Mouse (Mus musculus) gonadal fat pad, adult 2 months (tissue): Measurements from ENCODE around the gene Rasgrp3. TPM values are rescaled to one million over a fixed set of nuclear protein-coding genes. Genes with fewer than 3 reads are reported as not detected.
"Not testable (repeated sequence)": the region's sequence is repeated elsewhere in the genome, so short reads cannot be mapped to it uniquely, and the experiment has no call there.

ENCODE experiments used
- DNase-seq: peaks from one replicate; pipeline ENCODE4 v3.0.0-alpha.2; 2012; ENCODE audit warnings: low read depth
- polyA plus RNA-seq: library from polyadenylated mRNA; depleted of rRNA; stranded (reverse); fragments of >200 nt; gene quantifications from 2 replicates; pipeline ENCODE4 v1.2.3, GENCODE M21; 2012; rRNA removed

Gene Rasgrp3
- 4.3 and 4.5 TPM in 2 replicates for polyA plus RNA-seq

DNA sequence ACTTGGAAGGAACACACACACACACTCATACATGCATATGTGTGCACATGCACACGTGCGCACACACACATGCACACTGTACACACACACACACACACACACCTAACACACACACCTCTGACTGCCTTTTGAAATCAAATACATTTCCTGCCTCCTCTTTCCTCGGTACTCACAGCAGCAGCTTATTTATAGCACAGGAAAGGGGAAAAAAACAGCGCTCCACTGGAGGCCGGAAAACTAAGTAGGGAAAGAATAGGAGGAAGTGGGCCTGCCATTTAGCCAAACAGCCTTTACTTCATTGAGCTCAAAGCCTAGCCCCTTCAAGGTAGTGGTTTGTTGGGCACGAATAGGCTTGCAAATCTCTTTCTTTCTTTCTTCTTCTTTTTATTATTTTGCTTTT, at the start of gene Rasgrp3:
Rasgrp3 (plus strand) TSS at position 298 of the 400 bp plus-strand sequence.
- no peak for DNase-seq

DNA sequence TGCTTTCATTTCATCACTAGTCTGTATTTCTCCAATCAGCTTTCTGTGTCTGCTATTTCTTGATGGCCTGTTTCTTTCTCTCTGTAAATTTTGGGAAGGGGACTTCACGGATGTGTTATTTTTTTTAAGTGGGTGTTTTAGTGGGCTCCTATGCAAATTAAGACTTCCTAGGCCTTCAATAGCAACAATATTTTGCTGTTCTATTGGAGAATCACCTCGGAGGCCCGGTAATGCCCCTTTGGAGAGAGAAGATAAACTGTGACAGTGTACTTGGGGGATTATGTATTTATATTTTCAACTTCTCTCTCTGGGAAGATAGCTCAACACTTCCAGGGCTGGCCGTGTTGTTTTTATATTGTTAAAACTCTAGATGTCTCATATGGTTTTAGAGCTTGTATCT, 47.3 kb upstream of the Rasgrp3 start:
- DNase-seq: no peak

DNA sequence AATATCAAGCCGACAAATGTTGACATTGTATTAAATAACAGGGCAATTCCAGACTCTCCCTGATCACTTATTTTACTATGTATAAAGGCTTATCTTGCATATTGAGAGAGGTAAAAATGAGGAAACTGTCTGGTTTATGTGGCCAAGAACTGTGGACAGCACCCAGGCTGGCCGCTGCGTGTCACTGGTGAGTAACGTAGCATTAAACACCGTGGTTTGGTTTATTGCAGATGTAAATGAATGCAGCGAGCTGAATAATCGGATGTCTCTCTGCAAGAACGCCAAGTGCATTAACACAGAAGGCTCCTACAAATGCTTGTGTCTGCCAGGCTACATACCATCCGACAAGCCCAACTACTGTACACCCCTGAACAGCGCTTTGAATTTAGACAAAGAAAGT, 45.6 kb upstream of the Rasgrp3 start:
- no peak for DNase-seq

DNA sequence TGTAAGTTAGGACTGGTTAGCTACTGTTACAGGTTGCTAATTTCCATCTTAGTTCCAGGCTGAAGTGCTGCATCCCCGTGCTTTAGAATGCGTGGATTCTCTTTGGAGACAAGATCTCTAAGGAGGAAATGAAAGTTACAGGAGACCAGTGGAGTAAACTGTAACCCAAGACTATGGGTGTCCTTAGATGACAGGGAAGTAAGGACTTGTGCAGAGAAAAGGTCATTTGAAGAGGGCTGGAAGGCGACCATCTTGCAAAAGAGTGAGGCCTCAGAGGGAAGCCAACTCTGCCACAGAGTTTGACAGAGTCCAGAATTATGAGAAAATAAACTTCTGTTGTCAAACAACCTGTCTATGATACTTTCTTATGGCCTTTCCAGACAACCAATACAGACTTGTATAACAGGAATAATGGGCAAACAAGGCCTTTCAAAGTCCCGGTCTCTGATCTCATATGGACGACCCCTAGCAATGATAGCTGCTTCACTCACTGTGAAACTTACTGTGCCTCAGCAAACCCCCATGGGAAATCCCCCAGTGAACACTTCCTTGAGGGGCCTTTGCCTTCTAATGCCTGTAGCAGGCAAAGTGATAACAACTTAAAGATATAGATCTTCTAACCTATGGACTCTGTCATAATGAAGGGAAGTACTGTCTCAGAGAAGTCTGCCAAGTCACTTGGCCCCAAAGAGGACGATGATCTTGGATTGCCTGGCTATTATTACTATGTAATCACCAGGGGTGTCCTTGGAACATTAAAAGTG, 44.1 kb upstream of the Rasgrp3 start:
- no peak for DNase-seq

- DNase-seq: no peak
Measured at GRCm38 (mm10) chr17:75406405-75406804, 29.3 kb upstream of the Rasgrp3 start.

GRCm38 (mm10) chr17:75416861-75417260, 18.8 kb upstream of the Rasgrp3 start:
- DNase-seq: no peak

DNA sequence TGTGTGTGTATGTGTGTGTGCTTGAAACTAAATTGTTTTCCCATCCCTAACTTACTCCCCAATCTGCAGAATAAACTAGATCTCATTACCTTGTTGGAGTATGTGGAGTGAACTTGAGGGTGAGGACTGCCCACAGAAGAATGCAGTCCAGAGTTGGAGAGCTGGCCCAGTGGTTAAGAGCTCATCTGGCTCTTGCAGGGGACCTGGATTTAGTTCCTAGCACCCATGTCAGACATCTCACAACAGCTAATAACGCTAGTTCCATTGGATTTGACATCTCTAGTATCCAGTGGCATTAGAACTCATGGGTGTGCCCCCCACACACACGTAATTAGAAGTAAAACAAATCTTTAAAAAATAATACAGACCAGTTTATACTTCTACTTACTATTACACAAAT, 1.5 kb upstream of the Rasgrp3 start:
- DNase-seq: no peak

DNA sequence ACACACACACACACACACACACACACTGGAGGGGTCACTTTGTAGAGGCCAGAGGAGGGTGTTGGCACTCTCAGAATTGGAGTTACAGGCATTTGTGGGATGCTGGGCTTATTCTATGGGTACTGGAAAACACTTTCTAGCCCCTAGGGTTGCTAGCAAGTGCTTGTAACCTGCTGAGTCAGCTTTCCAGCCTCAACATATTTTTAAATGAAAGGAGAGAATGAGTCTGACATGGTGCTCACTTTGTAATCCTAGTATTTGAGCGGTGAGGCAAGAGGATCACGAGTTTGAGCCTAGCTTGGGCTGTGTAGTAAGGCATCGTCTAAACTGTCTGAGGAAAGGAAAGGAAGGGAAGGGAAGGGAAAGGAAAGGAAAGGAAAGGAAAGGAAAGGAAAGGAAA, 825 bp upstream of the Rasgrp3 start:
- no peak for DNase-seq

- DNase-seq: no peak
Measured at GRCm38 (mm10) chr17:75436095-75436494, 399 bp downstream of the Rasgrp3 start.

DNA sequence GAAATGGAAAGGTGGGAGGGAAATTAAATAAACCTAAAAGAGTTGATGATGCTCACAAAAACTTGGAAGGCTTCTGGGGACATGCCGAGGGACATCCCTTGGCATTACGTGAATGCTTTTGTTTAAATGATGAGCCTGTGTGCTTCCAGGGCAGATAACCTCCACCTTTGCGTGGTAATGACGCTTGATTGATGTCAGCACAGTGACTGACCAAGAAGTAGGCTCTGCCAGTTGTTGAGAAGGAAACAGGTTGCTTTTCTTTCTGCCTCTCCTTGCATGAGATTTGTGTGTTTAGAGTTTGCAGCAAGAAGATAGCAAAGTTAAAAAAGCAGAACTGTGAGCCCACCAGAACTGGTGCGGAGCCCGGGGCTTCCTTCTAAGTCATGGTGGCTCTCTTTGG, 1.1 kb downstream of the Rasgrp3 start:
- no peak for DNase-seq

- no peak for DNase-seq
Measured at GRCm38 (mm10) chr17:75437239-75437750, 1.6 kb downstream of the Rasgrp3 start.

GRCm38 (mm10) chr17:75438162-75438561, 2.5 kb downstream of the Rasgrp3 start:
- DNase-seq: no peak

DNA sequence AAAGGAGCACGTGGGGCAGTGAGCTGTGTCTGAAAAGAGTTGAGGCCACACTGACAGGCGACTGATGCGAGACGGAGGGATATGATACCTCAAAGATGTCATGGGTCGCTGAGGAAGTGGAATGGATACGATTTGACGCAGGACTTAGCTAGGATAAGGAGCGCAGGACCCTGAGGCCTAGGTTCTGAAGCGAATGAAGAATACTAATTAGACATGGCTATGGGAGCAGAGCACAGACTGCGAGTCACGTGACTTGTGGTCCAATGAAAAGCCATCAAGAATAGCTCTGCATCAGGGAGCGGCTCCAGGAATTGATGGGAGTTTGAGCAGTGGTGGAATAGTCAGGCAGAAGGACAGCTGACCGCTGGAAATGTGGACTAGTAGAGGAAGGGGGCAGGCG, 3.4 kb downstream of the Rasgrp3 start:
- no peak for DNase-seq

DNA sequence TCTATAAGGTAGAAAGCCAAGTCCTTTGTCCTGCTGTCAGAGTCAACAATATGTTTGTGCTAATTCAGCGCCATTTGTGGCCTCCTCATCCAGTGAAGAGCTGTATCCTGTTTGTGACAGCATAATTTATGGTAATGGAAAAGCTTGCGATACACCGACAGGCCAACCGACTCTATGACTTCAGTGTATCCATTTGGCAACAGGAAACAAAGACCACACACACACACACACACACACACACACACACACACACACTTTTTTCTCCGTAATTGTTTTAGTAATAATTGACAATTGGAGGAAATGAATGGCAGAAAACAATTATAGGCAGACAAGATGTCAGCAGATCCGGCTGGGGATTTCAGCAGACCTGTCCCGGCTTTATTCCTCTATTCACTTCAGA, 4.9 kb downstream of the Rasgrp3 start:
- no peak for DNase-seq

DNA sequence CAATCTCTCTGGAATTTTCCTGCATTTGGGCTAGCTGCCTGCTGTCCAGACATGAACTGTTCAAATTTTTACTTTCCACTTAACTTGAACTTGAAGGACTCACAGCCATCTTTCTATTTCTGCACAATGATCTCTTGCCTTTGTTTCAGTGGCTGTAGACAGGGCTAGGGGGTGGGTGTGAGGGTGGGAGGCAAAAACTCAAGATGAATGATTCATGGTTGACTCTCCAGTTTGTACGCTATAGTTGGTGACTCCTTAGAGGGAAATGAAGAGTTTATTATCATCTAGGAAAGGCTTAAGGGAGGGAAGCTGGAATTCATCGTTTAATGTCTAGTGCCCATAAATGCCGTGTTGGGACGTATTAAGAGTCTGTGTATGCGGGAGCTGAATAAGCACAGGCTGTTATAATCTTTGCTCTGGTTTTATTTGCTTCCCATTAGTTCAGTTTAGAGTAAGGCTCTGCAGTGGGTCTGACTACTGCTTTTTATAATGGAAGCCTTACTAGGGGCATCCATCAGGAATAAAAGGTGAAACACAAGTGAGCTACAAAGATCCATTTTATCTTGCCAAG, 5.6 kb downstream of the Rasgrp3 start:
- no peak for DNase-seq

GRCm38 (mm10) chr17:75442352-75442751, 6.7 kb downstream of the Rasgrp3 start:
- no peak for DNase-seq

GRCm38 (mm10) chr17:75443064-75443621, 7.4 kb downstream of the Rasgrp3 start:
- no peak for DNase-seq

GRCm38 (mm10) chr17:75448257-75448656, 12.6 kb downstream of the Rasgrp3 start:
- no peak for DNase-seq

GRCm38 (mm10) chr17:75449022-75449421, 13.3 kb downstream of the Rasgrp3 start:
- DNase-seq: no peak

DNA sequence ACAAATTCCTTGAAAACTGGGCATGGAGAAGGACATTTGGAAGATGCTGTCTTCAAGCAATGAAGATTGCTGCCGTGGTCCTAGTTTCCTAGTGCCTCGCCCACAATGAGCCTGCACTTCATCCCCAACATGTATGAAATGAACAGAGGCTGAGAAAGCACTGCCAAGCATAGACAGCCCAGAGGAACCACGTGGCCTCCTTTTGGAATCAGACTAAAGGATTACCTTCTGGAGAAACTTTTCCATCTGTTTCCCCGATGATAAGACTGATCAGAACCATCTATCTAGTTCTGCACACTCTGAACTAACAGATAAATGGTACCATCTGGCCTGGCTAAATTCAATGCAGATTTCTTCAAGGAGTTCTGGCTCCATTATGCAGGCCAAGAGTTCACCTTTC, 16.6 kb downstream of the Rasgrp3 start:
- no peak for DNase-seq

- DNase-seq: no peak
Measured at GRCm38 (mm10) chr17:75453639-75454038, 17.9 kb downstream of the Rasgrp3 start.

GRCm38 (mm10) chr17:75456096-75456495, 20.4 kb downstream of the Rasgrp3 start:
- not testable (repeated sequence) for DNase-seq

DNA sequence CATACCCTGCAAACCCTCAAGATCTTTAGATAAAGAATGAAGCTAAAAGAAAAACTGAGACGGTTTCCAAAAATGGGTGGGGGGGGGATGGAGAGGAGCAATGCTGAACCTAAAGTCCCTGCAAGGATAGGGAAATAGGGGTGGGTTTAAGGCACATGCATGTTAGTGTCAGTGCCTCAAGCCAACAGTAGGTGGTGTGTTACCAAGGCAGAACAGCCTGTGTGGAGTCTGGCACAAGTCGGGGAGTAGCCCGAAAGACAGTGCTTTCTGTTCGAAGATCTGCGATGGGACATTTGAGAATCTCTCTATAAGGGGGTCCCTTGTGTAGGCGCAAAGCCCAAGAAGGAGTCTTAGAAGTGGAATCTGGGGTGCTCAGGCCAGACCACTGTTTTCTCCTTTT, 24.9 kb downstream of the Rasgrp3 start:
- no peak for DNase-seq
